Mouse (Mus musculus) cortical plate, adult 2 months (tissue): ENCODE measurements around the gene Spire2.

ENCODE experiments used
- CTCF ChIP-seq: fragments of 200-500 bp; IDR thresholded peaks from 2 replicates; pipeline ENCODE4 v1.5.1; 2011; ENCODE audit warnings: mild to moderate bottlenecking, control low read depth, low read length; ENCODE audit not compliant: insufficient read depth; ENCODE audit errors: extremely low read depth
- POLR2A ChIP-seq: fragments of 200-500 bp; IDR thresholded peaks from 2 replicates; pipeline ENCODE4 v1.6.1; 2011; ENCODE audit warnings: mild to moderate bottlenecking, low read length, control low read depth; ENCODE audit not compliant: insufficient read depth; ENCODE audit errors: extremely low read depth

DNA sequence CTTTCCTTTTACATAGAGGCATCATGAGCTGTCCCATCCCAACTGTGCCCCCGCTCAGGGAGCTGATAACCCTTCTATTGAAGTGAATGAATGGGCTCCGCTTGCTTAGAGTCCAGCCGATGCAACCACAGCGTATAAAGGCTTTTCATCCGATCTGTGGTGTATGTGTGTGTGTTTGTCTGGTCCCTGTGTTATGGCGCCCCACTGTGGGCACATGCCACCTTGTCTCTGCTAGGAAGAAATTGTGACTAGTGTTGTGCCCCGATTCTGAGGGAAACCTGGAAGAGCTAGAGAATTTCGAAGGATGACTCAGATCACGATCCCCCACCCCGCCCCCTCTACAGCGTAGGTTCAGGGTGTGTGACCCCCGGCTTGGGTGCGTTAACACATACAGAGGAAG, 20.3 kb downstream of the Spire2 start:
- TF ChIP-seq CTCF (peak; percentile 74), POLR2A (no peak)
